Mouse (Mus musculus) stomach, embryonic 14.5 days (tissue): Measurements from ENCODE around the gene Trappc11. TPM values are rescaled to one million over a fixed set of nuclear protein-coding genes. Genes with fewer than 3 reads are reported as not detected.
"Not testable (repeated sequence)": the region's sequence is repeated elsewhere in the genome, so short reads cannot be mapped to it uniquely, and the experiment has no call there.

Source experiments
- ATAC-seq: fragments of 200-750 bp; cut with Nextera tagmentation; 2 replicates; pipeline ENCODE4 v1.8.0; 2017; ENCODE audit warnings: low read depth, moderate TSS enrichment; ENCODE audit not compliant: insufficient number of reproducible peaks, insufficient read depth, low FRiP score
- H3K27ac ChIP-seq: fragments of 300-500 bp; sonication (generic); 2 replicates; pipeline ENCODE4 v1.5.1; 2014; ENCODE audit warnings: mild to moderate bottlenecking, low read length, moderate library complexity, mixed read lengths
- H3K27me3 ChIP-seq: fragments of 300-500 bp; sonication (generic); 2 replicates; pipeline ENCODE4 v1.6.1; 2014; ENCODE audit warnings: low read length, control low read depth, mixed read lengths; ENCODE audit not compliant: control insufficient read depth, insufficient read depth
- H3K36me3 ChIP-seq: fragments of 300-500 bp; sonication (generic); 2 replicates; pipeline ENCODE4 v1.6.1; 2014; ENCODE audit warnings: mild to moderate bottlenecking, control low read depth, low read length, moderate library complexity, mixed read lengths; ENCODE audit not compliant: control insufficient read depth, insufficient read depth
- H3K4me1 ChIP-seq: fragments of 300-500 bp; sonication (generic); 2 replicates; pipeline ENCODE4 v1.6.1; 2014; ENCODE audit warnings: low read length, control low read depth, mixed read lengths; ENCODE audit not compliant: control insufficient read depth, insufficient read depth
- H3K4me2 ChIP-seq: fragments of 300-500 bp; sonication (generic); replicated peaks from 2 replicates; pipeline ENCODE4 v1.6.1; 2014; ENCODE audit warnings: low read depth, low read length, control low read depth
- H3K4me3 ChIP-seq: fragments of 300-500 bp; sonication (generic); 2 replicates; pipeline ENCODE4 v1.5.1; 2014; ENCODE audit warnings: low read depth, low read length, control low read depth
- H3K9ac ChIP-seq: fragments of 300-500 bp; sonication (generic); replicated peaks from 2 replicates; pipeline ENCODE4 v1.6.1; 2014; ENCODE audit warnings: low read depth, mild to moderate bottlenecking, control low read depth, low read length, moderate library complexity, mixed read lengths
- H3K9me3 ChIP-seq: fragments of 300-500 bp; sonication (generic); 2 replicates; pipeline ENCODE4 v1.6.1; 2016; ENCODE audit warnings: low read depth, low read length, control low read depth; ENCODE audit not compliant: control insufficient read depth
- WGBS: fragments of 180-500 bp; shearing (Covaris S2); extraction: QIAGEN DNeasy Blood & Tissue Kit; methylation state at CpG from one replicate; pipeline ENCODE4 v1.1.7; 2014; 5-methylcytosine and 5-hydroxymethylcytosine counted together
- polyA plus RNA-seq: library from polyadenylated mRNA; unstranded; fragments of >200 nt; fragmentation: Nextera tagmentation; extraction: Ambion mirVana; gene quantifications from 2 replicates; pipeline ENCODE4 v1.2.1, GENCODE M21; 2014

Gene Trappc11
- polyA plus RNA-seq, 1 experiment from 2014 or later, result 32.2 TPM

DNA sequence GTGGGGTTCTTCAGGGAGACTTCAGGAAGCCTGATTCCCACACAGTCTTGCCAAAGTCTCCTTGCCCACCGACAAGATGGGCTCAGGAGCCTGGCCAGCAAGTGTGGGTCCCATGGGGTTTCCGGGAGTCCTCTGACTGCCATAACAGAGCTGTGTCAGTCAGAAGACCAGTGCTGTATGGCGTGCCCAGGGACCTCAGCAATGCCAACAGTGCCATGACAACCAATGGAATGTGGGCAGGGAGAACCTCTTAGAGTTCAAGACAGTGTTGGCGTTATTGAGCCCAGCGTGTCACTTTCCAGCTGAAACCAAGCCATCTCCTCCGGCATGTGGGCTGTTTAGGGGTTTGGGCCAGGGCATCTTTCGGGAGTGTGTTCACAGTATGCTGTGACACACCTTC is 53.2 kb downstream of the Trappc11 start:
- Histone ChIP-seq H3K27me3 (no peaks in the 10 kb centered on the region), H3K9me3 (no peaks in the 10 kb centered on the region), H3K4me2 (no peak overlapping the region), H3K4me3 (no peak overlapping the region), H3K27ac (no peak overlapping the region), H3K4me1 (no peaks in the 10 kb centered on the region), H3K36me3 (no peaks in the 10 kb centered on the region), H3K9ac (no peak overlapping the region)
- WGBS, result 95% methylated on average over 7 of the region's 7 CpGs
- ATAC-seq, result no peak

DNA sequence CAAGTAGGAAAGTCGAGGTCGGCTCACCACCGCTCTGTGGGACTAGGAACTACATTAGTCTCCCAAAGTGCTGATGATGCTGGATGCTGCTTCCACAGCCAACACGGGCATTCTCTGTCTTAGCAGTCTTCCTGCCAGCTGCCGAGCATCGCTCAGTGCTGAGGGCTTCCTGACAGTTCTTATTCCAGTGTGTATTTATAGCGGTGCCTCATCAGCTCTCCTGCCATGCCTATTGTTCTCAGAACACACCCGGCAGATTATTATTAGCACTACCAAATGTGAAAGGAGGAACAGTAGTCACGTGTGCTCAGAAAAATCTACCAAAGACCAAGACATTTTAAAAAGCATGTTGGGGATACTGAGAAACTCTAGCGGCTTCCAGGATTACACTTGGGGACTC is 71.6 kb downstream of the Trappc11 start:
- ATAC-seq, result no peak
- Histone ChIP-seq H3K27ac (no peak overlapping the region), H3K27me3 (no peaks in the 10 kb centered on the region), H3K4me2 (no peak overlapping the region), H3K4me1 (no peaks in the 10 kb centered on the region), H3K36me3 (no peaks in the 10 kb centered on the region), H3K9ac (no peak overlapping the region), H3K4me3 (no peak overlapping the region), H3K9me3 (peaks cover 7% of the 10 kb centered on the region; the same call in 1 of the 2 replicates)
- 73% methylated on average over 10 of the region's 10 CpGs for WGBS

DNA sequence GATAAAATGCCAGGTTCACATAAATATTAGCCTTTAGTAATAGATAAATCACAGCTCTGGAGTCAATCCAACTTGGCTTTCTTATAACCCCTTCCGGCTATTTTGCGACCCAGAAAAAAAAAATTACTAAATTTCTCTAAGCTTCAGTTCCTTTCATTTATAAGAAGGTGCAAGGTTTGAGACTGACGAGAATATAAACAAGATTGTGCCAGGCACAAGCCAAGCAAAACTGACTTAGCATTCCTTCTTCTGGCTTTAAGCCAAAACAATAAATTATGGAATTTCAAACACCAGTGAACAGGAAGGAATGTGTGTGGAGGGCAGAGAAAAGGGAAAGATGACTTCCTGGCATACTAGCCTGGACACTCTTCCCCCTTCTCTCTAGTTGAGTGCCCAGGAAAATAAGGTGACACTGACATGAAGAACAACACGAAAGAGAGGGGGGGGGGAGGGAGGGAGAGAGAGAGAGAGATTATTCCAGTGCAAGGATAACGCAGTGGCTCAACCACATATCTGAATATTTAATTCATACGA is 74.0 kb downstream of the Trappc11 start:
- H3K36me3 ChIP-seq, result no peaks in the 10 kb centered on the region
- no peak overlapping the region for H3K4me3 ChIP-seq
- H3K4me1 ChIP-seq, result no peaks in the 10 kb centered on the region
- WGBS, result 49% methylated on average over 6 of the region's 6 CpGs
- ATAC-seq, result no peak
- H3K9me3 ChIP-seq, result peaks cover 7% of the 10 kb centered on the region; the same call in 1 of the 2 replicates
- H3K27ac ChIP-seq, result no peak overlapping the region
- no peak overlapping the region for H3K4me2 ChIP-seq
- H3K9ac ChIP-seq, result no peak overlapping the region
- H3K27me3 ChIP-seq, result no peaks in the 10 kb centered on the region

DNA sequence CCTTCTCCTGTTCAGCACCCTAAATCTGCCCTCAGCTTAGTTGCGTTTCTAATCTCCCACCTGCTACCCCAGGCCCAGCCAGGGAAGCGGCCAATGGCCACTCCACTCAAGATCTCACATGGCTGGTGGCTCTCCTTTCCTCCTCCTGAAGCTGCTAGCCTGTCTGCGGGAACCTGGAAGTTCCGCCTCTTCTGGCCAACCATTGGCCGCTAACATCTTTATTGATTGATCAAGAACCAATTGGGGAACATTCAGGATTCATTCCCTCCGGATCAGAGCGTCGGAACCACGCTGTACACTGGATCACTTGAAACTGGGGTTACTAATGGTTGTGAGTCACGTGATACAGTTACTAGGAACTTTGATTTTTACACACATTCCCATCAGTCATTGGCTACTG is 74.7 kb downstream of the Trappc11 start:
- Histone ChIP-seq H3K4me3 (no peak overlapping the region), H3K4me2 (no peak overlapping the region), H3K27ac (no peak overlapping the region), H3K36me3 (no peaks in the 10 kb centered on the region), H3K27me3 (no peaks in the 10 kb centered on the region), H3K4me1 (no peaks in the 10 kb centered on the region), H3K9ac (no peak overlapping the region), H3K9me3 (peaks cover 7% of the 10 kb centered on the region; the same call in 1 of the 2 replicates)
- 90% methylated on average over 10 of the region's 10 CpGs for WGBS
- ATAC-seq, result no peak

DNA sequence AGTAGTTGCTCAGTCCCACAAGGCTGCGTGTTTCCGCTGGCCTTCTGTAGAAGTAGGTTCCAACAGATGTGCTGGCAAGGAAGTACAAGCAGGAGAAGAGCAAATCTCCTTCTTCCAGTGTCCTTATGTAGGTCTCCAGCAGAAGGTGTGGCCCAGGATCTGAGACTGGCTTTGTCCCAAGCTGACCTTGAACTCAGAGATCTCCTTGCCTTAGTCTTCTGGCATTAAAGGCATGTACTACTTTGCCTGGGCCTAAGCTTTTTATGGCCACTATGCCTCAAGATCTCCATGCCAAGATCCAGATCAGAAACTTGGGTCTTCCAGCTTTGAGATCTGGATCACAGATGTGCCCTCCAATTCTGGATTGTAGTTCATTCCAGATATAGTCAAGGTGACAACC is 84.1 kb downstream of the Trappc11 start:
- not testable (repeated sequence) for H3K4me2 ChIP-seq, H3K4me1 ChIP-seq, H3K27me3 ChIP-seq, H3K4me3 ChIP-seq, H3K9ac ChIP-seq, H3K36me3 ChIP-seq, H3K9me3 ChIP-seq, H3K27ac ChIP-seq, ATAC-seq
- WGBS, result 97% methylated on average over 2 of the region's 2 CpGs

DNA sequence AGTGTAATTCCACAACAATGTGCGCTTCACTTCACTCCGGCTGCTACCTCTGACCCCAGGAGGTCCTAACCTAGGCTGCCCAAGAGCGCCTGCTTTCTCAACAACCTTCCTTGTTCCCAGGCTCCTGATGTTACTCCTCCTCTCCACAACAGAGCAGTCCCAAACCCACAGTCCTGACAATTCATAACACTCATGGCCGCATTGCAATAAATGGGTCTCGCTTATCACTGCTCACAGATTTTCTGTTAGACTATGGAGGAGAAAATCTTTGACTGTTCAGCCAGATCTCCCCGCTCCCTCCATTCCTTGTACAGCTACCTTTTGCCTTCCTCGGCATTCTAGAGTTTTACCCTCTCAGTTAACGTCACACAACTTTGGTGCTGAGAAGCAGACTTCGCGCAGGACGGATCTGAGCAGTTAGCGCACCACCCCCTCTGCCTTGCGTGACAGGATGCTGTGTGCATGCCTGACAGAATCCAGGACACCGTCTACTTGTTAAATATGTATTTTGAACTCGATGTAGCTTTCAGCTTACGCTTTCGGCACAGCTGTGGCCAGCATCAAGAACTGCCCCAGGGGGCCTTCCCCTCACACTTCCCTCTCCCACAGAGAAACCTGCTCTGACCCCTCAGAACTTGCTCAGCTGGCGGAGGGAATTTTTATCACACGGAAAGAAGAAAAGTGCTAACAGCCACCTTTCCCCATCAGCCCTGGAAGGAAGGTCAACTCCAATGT is 86.8 kb downstream of the Trappc11 start, which contains the start of gene Stox2:
Gene Stox2, minus strand, starts transcription at position 51 of the 735 bp plus-strand sequence.
- Histone ChIP-seq H3K27ac (no peak within 1 kb of the TSS), H3K4me1 (no peaks in the 10 kb centered on the region), H3K36me3 (no peaks in the 10 kb centered on the region), H3K27me3 (no peaks in the 10 kb centered on the region), H3K9me3 (no peaks in the 10 kb centered on the region), H3K4me2 (0 out of 2 replicates have a peak within 1 kb of the TSS, but pooled peaks have one; percentile 7), H3K9ac (no peak within 1 kb of the TSS), H3K4me3 (no peak within 1 kb of the TSS)
- 66% methylated on average over 19 of the region's 19 CpGs for WGBS
- peak; percentile 61; the same call in 1 of the 2 replicates for ATAC-seq

Other genes starting within 250 kb of the Trappc11 start
- 19.2 and 20.5 TPM in 2 replicates for gene Stox2, start 87.1 kb downstream of the Trappc11 start, polyA plus RNA-seq
- 39.6 and 47.2 TPM in 2 replicates for gene Rwdd4a, start 194 bp upstream of the Trappc11 start, polyA plus RNA-seq
- gene Ing2, start 142.1 kb upstream of the Trappc11 start, polyA plus RNA-seq, result 14.7 and 17.2 TPM in 2 replicates
- gene Cdkn2aip, start 180.5 kb upstream of the Trappc11 start, polyA plus RNA-seq, result 23.7 and 24.2 TPM in 2 replicates